Mouse (Mus musculus) neural tube, embryonic 11.5 days (tissue): ENCODE measurements around the gene Pygb. TPM values are rescaled to one million over a fixed set of nuclear protein-coding genes. Genes with fewer than 3 reads are reported as not detected.

Source experiments
- ATAC-seq: fragments of 200-750 bp; cut with Nextera tagmentation; 2 replicates; pipeline ENCODE4 v1.8.0; 2017; ENCODE audit warnings: moderate number of reproducible peaks, mild to moderate bottlenecking, moderate TSS enrichment, moderate library complexity; ENCODE audit not compliant: insufficient read depth, low FRiP score, low TSS enrichment
- DNase-seq: peaks from one replicate; pipeline ENCODE4 v3.0.0-alpha.2; 2015; ENCODE audit warnings: low spot score
- H3K27ac ChIP-seq: fragments of 300-500 bp; sonication (generic); 2 replicates; pipeline ENCODE4 v1.5.1; 2014; ENCODE audit warnings: low read depth, mild to moderate bottlenecking, low read length
- H3K27me3 ChIP-seq: fragments of 300-500 bp; sonication (generic); 2 replicates; pipeline ENCODE4 v1.6.1; 2014; ENCODE audit warnings: mild to moderate bottlenecking, low read length, mixed read lengths; ENCODE audit not compliant: control insufficient read depth, insufficient read depth
- H3K36me3 ChIP-seq: fragments of 300-500 bp; sonication (generic); 2 replicates; pipeline ENCODE4 v1.6.1; 2014; ENCODE audit warnings: mild to moderate bottlenecking, low read length, moderate library complexity, mixed read lengths; ENCODE audit not compliant: control insufficient read depth, insufficient read depth
- H3K4me1 ChIP-seq: fragments of 300-500 bp; sonication (generic); 2 replicates; pipeline ENCODE4 v1.6.1; 2014; ENCODE audit warnings: low read length, mixed read lengths; ENCODE audit not compliant: control insufficient read depth, insufficient read depth
- H3K4me2 ChIP-seq: fragments of 300-500 bp; sonication (generic); 2 replicates; pipeline ENCODE4 v1.6.1; 2014; ENCODE audit warnings: low read depth, mild to moderate bottlenecking, moderate library complexity
- H3K4me3 ChIP-seq: fragments of 300-500 bp; sonication (generic); 2 replicates; pipeline ENCODE4 v1.5.1; 2014; ENCODE audit warnings: low read depth, low read length
- H3K9ac ChIP-seq: fragments of 300-500 bp; sonication (generic); 2 replicates; pipeline ENCODE4 v1.6.1; 2014; ENCODE audit warnings: mild to moderate bottlenecking, low read length
- H3K9me3 ChIP-seq: fragments of 300-500 bp; sonication (generic); 2 replicates; pipeline ENCODE4 v1.6.1; 2016; ENCODE audit warnings: low read length; ENCODE audit not compliant: control insufficient read depth
- whole genome bisulfite sequencing: fragments of 180-500 bp; shearing (Covaris S2); extraction: QIAGEN DNeasy Blood & Tissue Kit; methylation state at CpG from one replicate; pipeline ENCODE4 v1.1.7; 2014; 5-methylcytosine and 5-hydroxymethylcytosine counted together
- polyA plus RNA-seq: library from polyadenylated mRNA; unstranded; fragments of >200 nt; fragmentation: Nextera tagmentation; extraction: Ambion mirVana; gene quantifications from 2 replicates; pipeline ENCODE4 v1.2.1, GENCODE M21; 2014

Pygb gene
- polyA plus RNA-seq, 1 experiment from 2014 or later: 52.8 TPM

GRCm38 (mm10) chr2:150826426-150826825 lies 39.9 kb downstream of the Pygb start:
- H3K27me3 ChIP-seq: no peaks in the 10 kb centered on the region
- no peaks in the 10 kb centered on the region for H3K9me3 ChIP-seq
- DNase-seq: no peak
- H3K4me1 ChIP-seq: no peaks in the 10 kb centered on the region
- H3K4me3 ChIP-seq: no peak overlapping the region
- no peak overlapping the region for H3K27ac ChIP-seq
- H3K36me3 ChIP-seq: peaks cover 7% of the 10 kb centered on the region
- WGBS: 90% methylated on average over 3 of the region's 3 CpGs
- no peak overlapping the region for H3K9ac ChIP-seq
- no peak overlapping the region for H3K4me2 ChIP-seq
- ATAC-seq: no peak

GRCm38 (mm10) chr2:150828164-150828563 lies 41.6 kb downstream of the Pygb start:
- no peak for ATAC-seq
- H3K9ac ChIP-seq: no peak overlapping the region
- 92% methylated on average over 3 of the region's 3 CpGs for WGBS
- no peak for DNase-seq
- H3K36me3 ChIP-seq: peaks cover 7% of the 10 kb centered on the region
- H3K9me3 ChIP-seq: no peaks in the 10 kb centered on the region
- H3K4me3 ChIP-seq: no peak overlapping the region
- no peaks in the 10 kb centered on the region for H3K4me1 ChIP-seq
- H3K27ac ChIP-seq: no peak overlapping the region
- H3K4me2 ChIP-seq: no peak overlapping the region
- H3K27me3 ChIP-seq: no peaks in the 10 kb centered on the region

GRCm38 (mm10) chr2:150828654-150829053 lies 42.1 kb downstream of the Pygb start:
- Histone ChIP-seq H3K9ac (no peak overlapping the region), H3K4me1 (no peaks in the 10 kb centered on the region), H3K4me2 (no peak overlapping the region), H3K27me3 (no peaks in the 10 kb centered on the region), H3K9me3 (no peaks in the 10 kb centered on the region), H3K4me3 (no peak overlapping the region), H3K27ac (no peak overlapping the region), H3K36me3 (peaks cover 7% of the 10 kb centered on the region)
- DNase-seq (no peak), ATAC-seq (no peak)
- 80% methylated on average over 4 of the region's 4 CpGs for WGBS

GRCm38 (mm10) chr2:150830011-150830410 lies 43.5 kb downstream of the Pygb start:
- no peak overlapping the region for H3K4me2 ChIP-seq
- H3K9me3 ChIP-seq: no peaks in the 10 kb centered on the region
- no peaks in the 10 kb centered on the region for H3K27me3 ChIP-seq
- 83% methylated on average over 2 of the region's 2 CpGs for WGBS
- H3K36me3 ChIP-seq: peaks cover 7% of the 10 kb centered on the region
- ATAC-seq (no peak), DNase-seq (no peak)
- no peak overlapping the region for H3K4me3 ChIP-seq
- no peak overlapping the region for H3K9ac ChIP-seq
- H3K4me1 ChIP-seq: no peaks in the 10 kb centered on the region
- H3K27ac ChIP-seq: no peak overlapping the region

DNA sequence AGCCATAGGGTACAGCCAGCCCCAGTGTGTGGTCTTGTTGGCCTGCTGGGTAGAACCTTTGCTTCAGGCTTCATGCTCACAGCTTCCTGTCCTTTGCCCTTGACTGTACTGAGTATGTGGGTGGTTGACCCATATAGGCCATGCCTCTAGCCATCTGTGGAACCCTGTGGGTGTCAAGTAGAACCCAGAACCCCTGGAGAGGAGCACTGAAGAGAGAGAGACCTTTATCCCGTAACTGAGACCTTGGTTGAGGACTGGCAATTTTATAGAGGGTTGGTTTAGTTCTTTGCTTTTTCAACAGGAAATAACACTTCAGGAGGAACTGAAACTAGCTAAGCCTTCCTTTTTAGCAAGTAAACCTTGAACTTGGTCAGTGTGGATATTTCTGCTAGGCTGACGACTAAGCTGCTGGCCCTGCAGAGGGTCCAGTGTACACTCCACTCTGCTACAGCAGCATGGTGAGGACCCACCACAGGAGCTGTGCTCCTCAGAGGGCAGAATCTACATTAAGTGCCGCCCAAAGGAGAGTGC lies 44.4 kb downstream of the Pygb start:
- no peaks in the 10 kb centered on the region for H3K27me3 ChIP-seq
- 79% methylated on average over 3 of the region's 3 CpGs for WGBS
- H3K4me3 ChIP-seq: no peak overlapping the region
- no peak overlapping the region for H3K9ac ChIP-seq
- H3K36me3 ChIP-seq: peaks cover 7% of the 10 kb centered on the region
- H3K4me2 ChIP-seq: no peak overlapping the region
- DNase-seq (no peak), ATAC-seq (no peak)
- no peak overlapping the region for H3K27ac ChIP-seq
- no peaks in the 10 kb centered on the region for H3K9me3 ChIP-seq
- no peaks in the 10 kb centered on the region for H3K4me1 ChIP-seq

GRCm38 (mm10) chr2:150832029-150832428 lies 45.5 kb downstream of the Pygb start:
- H3K36me3 ChIP-seq: peaks cover 5% of the 10 kb centered on the region
- WGBS: 94% methylated on average over 7 of the region's 7 CpGs

DNA sequence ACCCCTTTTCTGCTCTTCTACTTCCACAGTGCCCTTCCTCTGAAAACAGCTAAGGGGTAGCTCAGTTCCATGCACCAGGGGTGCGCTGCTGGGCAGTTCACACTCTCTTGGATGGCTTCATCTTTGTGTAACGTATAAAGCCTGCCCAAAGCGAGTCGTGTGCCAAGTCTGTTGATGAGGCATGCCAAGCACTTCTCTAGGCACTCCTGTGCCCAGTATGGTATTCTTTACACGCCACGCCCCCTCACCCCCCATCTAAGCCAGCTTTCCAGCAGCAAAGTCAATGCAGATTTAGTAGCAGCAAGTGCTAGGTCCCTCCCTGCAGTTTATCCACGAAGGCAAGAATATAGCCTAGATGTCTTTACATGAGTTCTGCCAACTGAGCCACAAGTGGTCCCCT lies 48.1 kb downstream of the Pygb start:
- no peak for ATAC-seq
- H3K27me3 ChIP-seq: no peaks in the 10 kb centered on the region
- no peak overlapping the region for H3K4me2 ChIP-seq
- no peaks in the 10 kb centered on the region for H3K4me1 ChIP-seq
- H3K4me3 ChIP-seq: no peak overlapping the region
- H3K36me3 ChIP-seq: peaks cover 3% of the 10 kb centered on the region
- WGBS: 92% methylated on average over 7 of the region's 7 CpGs
- H3K9me3 ChIP-seq: no peaks in the 10 kb centered on the region
- H3K27ac ChIP-seq: no peak overlapping the region
- no peak overlapping the region for H3K9ac ChIP-seq
- no peak for DNase-seq

More at GRCm38 (mm10) chr2:150832029-150832428, 45.5 kb downstream of the Pygb start:
- H3K27ac ChIP-seq: no peak overlapping the region
- H3K27me3 ChIP-seq: no peaks in the 10 kb centered on the region
- no peaks in the 10 kb centered on the region for H3K4me1 ChIP-seq
- H3K4me2 ChIP-seq: no peak overlapping the region
- H3K9ac ChIP-seq: no peak overlapping the region
- ATAC-seq (no peak), DNase-seq (no peak)
- H3K4me3 ChIP-seq: no peak overlapping the region
- no peaks in the 10 kb centered on the region for H3K9me3 ChIP-seq

DNA sequence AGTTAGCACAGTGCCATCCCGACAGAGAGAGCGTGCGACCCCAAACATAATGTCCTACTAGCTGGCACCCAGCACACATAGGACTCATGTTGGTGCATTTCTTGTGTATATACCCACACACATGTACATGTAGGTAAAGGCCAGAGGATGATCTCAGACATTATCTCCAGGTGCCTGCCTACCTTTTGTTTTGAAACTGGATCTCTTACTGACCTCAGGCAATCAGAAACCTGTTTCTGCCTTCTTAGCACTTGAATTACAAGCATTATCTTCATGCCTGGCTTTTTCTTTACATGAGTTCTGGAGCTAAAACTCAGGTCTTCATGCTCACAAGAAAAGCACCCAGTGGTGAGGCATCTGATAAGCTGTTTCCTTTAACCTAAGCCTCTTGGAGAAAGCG lies 49.4 kb downstream of the Pygb start:
- H3K36me3 ChIP-seq: no peaks in the 10 kb centered on the region; the same call in 1 of the 2 replicates
- no peak overlapping the region for H3K9ac ChIP-seq
- H3K27ac ChIP-seq: no peak overlapping the region
- H3K4me1 ChIP-seq: no peaks in the 10 kb centered on the region
- ATAC-seq: no peak
- H3K4me2 ChIP-seq: no peak overlapping the region
- no peaks in the 10 kb centered on the region for H3K9me3 ChIP-seq
- DNase-seq: no peak
- H3K27me3 ChIP-seq: no peaks in the 10 kb centered on the region
- 96% methylated on average over 4 of the region's 4 CpGs for WGBS
- no peak overlapping the region for H3K4me3 ChIP-seq

DNA sequence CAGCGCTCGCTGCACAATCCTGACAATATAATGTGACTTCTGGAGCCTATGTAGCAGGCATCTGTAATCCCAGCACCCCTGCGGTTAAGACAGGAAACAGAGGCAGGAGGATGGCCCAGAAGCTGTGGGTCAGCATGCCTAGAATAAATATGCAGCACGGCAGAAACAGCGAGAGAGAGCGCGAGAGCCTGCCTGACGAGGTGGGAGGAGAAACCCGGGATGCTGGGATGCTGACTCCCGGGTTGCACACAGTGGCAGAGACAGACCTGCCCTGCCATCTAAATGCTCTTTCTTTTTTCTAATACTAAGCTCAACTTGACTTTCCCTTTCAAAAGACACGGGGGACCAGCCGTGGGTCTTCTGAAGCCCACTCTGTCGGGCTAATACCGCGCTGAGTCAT lies 50.4 kb downstream of the Pygb start:
- DNase-seq: no peak
- H3K27ac ChIP-seq: no peak overlapping the region
- no peak overlapping the region for H3K4me2 ChIP-seq
- no peak overlapping the region for H3K4me3 ChIP-seq
- WGBS: 78% methylated on average over 15 of the region's 15 CpGs
- no peak for ATAC-seq
- H3K4me1 ChIP-seq: no peaks in the 10 kb centered on the region
- H3K36me3 ChIP-seq: no peaks in the 10 kb centered on the region; the same call in 1 of the 2 replicates
- no peaks in the 10 kb centered on the region for H3K9me3 ChIP-seq
- H3K9ac ChIP-seq: no peak overlapping the region
- H3K27me3 ChIP-seq: no peaks in the 10 kb centered on the region
